11 mouse cellular contexts compared by ENCODE assay signal in genomic region chr2:158373061-158373460, GRCm38 (mm10). TPM values are rescaled to one million over a fixed set of nuclear protein-coding genes. Genes with fewer than 3 reads are reported as not detected.
DNase-seq lines count a peak whose midpoint lies in the region; ATAC-seq and TF ChIP-seq lines count a peak whose summit lies in the region.
"Had no signal": no experiment of that assay in that cellular context is flagged by ENCODE, and none has a peak within 500 bp of the region (broad histone marks: within the 10 kb centered on the region; RNA-seq: fewer than 3 reads in every experiment).

No protein-coding gene starts in this region.

- no peak overlapping the region for H3K9ac ChIP-seq in midbrain, embryonic 11.5 days (ENCODE audit: low read length)
- H3K9ac ChIP-seq in midbrain, postnatal 0 days (replicated peaks; ENCODE audit: low read length, poor library complexity, severe bottlenecking): no peak overlapping the region
- no peak overlapping the region for H3K9ac ChIP-seq in kidney, postnatal 0 days (ENCODE audit: low read depth, low read length)
- H3K9ac ChIP-seq in lung, embryonic 15.5 days: no peak overlapping the region

- DNase-seq in midbrain, embryonic 11.5 days (ENCODE audit: low spot score, missing footprints): peak; percentile 31
- DNase-seq in midbrain, postnatal 0 days (ENCODE audit: low spot score): no peak
- no peak for DNase-seq in kidney, postnatal 0 days (ENCODE audit: low spot score)
- peak; percentile 60 for DNase-seq in yolk sac, embryonic 10.5 days (ENCODE audit: low spot score)
- no peak for DNase-seq in thymus, postnatal 25 days
- DNase-seq in B cell, adult 2 months: no peak
- DNase-seq: cerebellum, adult 8-10 months; heart, adult 2 months; thymus, adult 2 months had no signal

- no peak overlapping the region for H3K27ac ChIP-seq in midbrain, embryonic 11.5 days (ENCODE audit: low read depth, low read length)
- H3K27ac ChIP-seq in midbrain, postnatal 0 days (ENCODE audit: low read depth, low read length): no peak overlapping the region
- no peak overlapping the region for H3K27ac ChIP-seq in kidney, postnatal 0 days
- peak overlapping the region; percentile 51 for H3K27ac ChIP-seq in lung, embryonic 15.5 days
- H3K27ac ChIP-seq: heart, adult 2 months had no signal

- 81% methylated on average over 5 of the region's 5 CpGs for WGBS in midbrain, embryonic 11.5 days
- 74% methylated on average over 5 of the region's 5 CpGs for WGBS in midbrain, postnatal 0 days
- 68% methylated on average over 5 of the region's 5 CpGs for WGBS in kidney, postnatal 0 days
- WGBS in lung, embryonic 15.5 days: 12% methylated on average over 5 of the region's 5 CpGs

- no peak for TF ChIP-seq CTCF in midbrain, postnatal 0 days (IDR thresholded peaks at IDR 0.05)
- no peak for TF ChIP-seq CTCF in kidney, postnatal 0 days (IDR thresholded peaks at IDR 0.05; ENCODE audit: low read depth)

- ATAC-seq in midbrain, embryonic 11.5 days (ENCODE audit: low FRiP score): no peak
- ATAC-seq in midbrain, postnatal 0 days (ENCODE audit: low FRiP score): no peak
- ATAC-seq in kidney, postnatal 0 days (replicated peaks; ENCODE audit: low FRiP score, low read depth): peak; percentile 25; the same call in 1 of the 2 replicates
- peak; percentile 82 for ATAC-seq in lung, embryonic 15.5 days (ENCODE audit: borderline replicate concordance, extremely low read depth, low FRiP score, low TSS enrichment)

- H3K36me3 ChIP-seq in midbrain, embryonic 11.5 days (ENCODE audit: control insufficient read depth, insufficient read depth, low read length): no peaks in the 10 kb centered on the region
- H3K36me3 ChIP-seq in midbrain, postnatal 0 days (ENCODE audit: insufficient read depth, low read length): peaks cover 3% of the 10 kb centered on the region; the same call in 1 of the 2 replicates
- no peaks in the 10 kb centered on the region for H3K36me3 ChIP-seq in kidney, postnatal 0 days (ENCODE audit: insufficient read depth, low read length)
- no peaks in the 10 kb centered on the region for H3K36me3 ChIP-seq in lung, embryonic 15.5 days

- H3K9me3 ChIP-seq in midbrain, embryonic 11.5 days (ENCODE audit: control insufficient read depth, low read length): no peaks in the 10 kb centered on the region
- no peaks in the 10 kb centered on the region for H3K9me3 ChIP-seq in midbrain, postnatal 0 days (ENCODE audit: low read length)
- H3K9me3 ChIP-seq in kidney, postnatal 0 days (replicated peaks; ENCODE audit: low read length): no peaks in the 10 kb centered on the region
- no peaks in the 10 kb centered on the region for H3K9me3 ChIP-seq in lung, embryonic 15.5 days

- H3K4me2 ChIP-seq in midbrain, embryonic 11.5 days: no peak overlapping the region
- H3K4me2 ChIP-seq in midbrain, postnatal 0 days (ENCODE audit: low read depth, low read length, poor library complexity, severe bottlenecking): no peak overlapping the region
- no peak overlapping the region for H3K4me2 ChIP-seq in kidney, postnatal 0 days (ENCODE audit: low read length)
- no peak overlapping the region for H3K4me2 ChIP-seq in lung, embryonic 15.5 days

- 0 out of 2 replicates have a peak, but pooled peaks cover 4% of the 10 kb centered on the region for H3K4me1 ChIP-seq in midbrain, embryonic 11.5 days (ENCODE audit: control insufficient read depth, insufficient read depth, low read length)
- H3K4me1 ChIP-seq in midbrain, postnatal 0 days (ENCODE audit: insufficient read depth, low read length): peaks cover 5% of the 10 kb centered on the region; the same call in 1 of the 2 replicates
- peaks cover 5% of the 10 kb centered on the region; the same call in 1 of the 2 replicates for H3K4me1 ChIP-seq in kidney, postnatal 0 days (replicated peaks; ENCODE audit: insufficient read depth, low read length)
- H3K4me1 ChIP-seq in lung, embryonic 15.5 days: peaks cover 26% of the 10 kb centered on the region

- no peak overlapping the region for H3K4me3 ChIP-seq in midbrain, embryonic 11.5 days (ENCODE audit: low read depth, low read length)
- no peak overlapping the region for H3K4me3 ChIP-seq in midbrain, postnatal 0 days (ENCODE audit: low read depth, low read length)
- H3K4me3 ChIP-seq in kidney, postnatal 0 days (replicated peaks; ENCODE audit: low read depth, low read length): no peak overlapping the region
- H3K4me3 ChIP-seq in lung, embryonic 15.5 days: no peak overlapping the region
- H3K4me3 ChIP-seq: heart, adult 2 months; megakaryocyte, embryonic 14.5 days had no signal

- peaks cover 2% of the 10 kb centered on the region; the same call in 1 of the 2 replicates for H3K27me3 ChIP-seq in midbrain, embryonic 11.5 days (ENCODE audit: control insufficient read depth, insufficient read depth, low read length)
- no peaks in the 10 kb centered on the region for H3K27me3 ChIP-seq in midbrain, postnatal 0 days (ENCODE audit: insufficient read depth, low read length)
- H3K27me3 ChIP-seq in kidney, postnatal 0 days (ENCODE audit: insufficient read depth, low read length): peaks cover 15% of the 10 kb centered on the region
- peaks cover 28% of the 10 kb centered on the region for H3K27me3 ChIP-seq in lung, embryonic 15.5 days

RNA-seq across cellular contexts. Expression of gene Snhg11, which starts 2.4 kb away (rescaled TPM):
- polyA plus RNA-seq in midbrain, embryonic 11.5 days (2014; fragmentation: Nextera tagmentation; extraction: Ambion mirVana): 19.8 and 24.1 TPM in 2 replicates
- total RNA-seq in midbrain, postnatal 0 days (2014; rRNA removed): 169 and 264 TPM in 2 replicates
- polyA plus RNA-seq in midbrain, postnatal 0 days (2015; fragmentation: Nextera tagmentation; extraction: Ambion mirVana): 514 and 635 TPM in 2 replicates
- polyA plus RNA-seq in kidney, postnatal 0 days (2015; fragmentation: Nextera tagmentation; extraction: Ambion mirVana): 2.9 and 3.5 TPM in 2 replicates
- polyA plus RNA-seq in lung, embryonic 15.5 days (2015; fragmentation: Nextera tagmentation; extraction: Ambion mirVana): 1.7 and 2.9 TPM in 2 replicates

RNA-seq across cellular contexts. Expression of gene Ralgapb, which starts 36.6 kb away (rescaled TPM):
- polyA plus RNA-seq in midbrain, embryonic 11.5 days (2014; fragmentation: Nextera tagmentation; extraction: Ambion mirVana): 20.1 and 22.4 TPM in 2 replicates
- 59.0 and 71.7 TPM in 2 replicates for total RNA-seq in midbrain, postnatal 0 days (2014; rRNA removed)
- 16.0 and 17.7 TPM in 2 replicates for polyA plus RNA-seq in midbrain, postnatal 0 days (2015; fragmentation: Nextera tagmentation; extraction: Ambion mirVana)
- polyA plus RNA-seq in kidney, postnatal 0 days (2015; fragmentation: Nextera tagmentation; extraction: Ambion mirVana): 13.9 and 17.6 TPM in 2 replicates
- 16.2 and 17.7 TPM in 2 replicates for polyA plus RNA-seq in lung, embryonic 15.5 days (2015; fragmentation: Nextera tagmentation; extraction: Ambion mirVana)

Comparison
In these comparisons a context has a peak if more than half of its experiments do, and no peak if none do; other contexts are left out.
1. DNase-seq: peak in midbrain, embryonic 11.5 days (single experiment) and yolk sac, embryonic 10.5 days (single experiment); none in midbrain, postnatal 0 days (single experiment), kidney, postnatal 0 days (single experiment), thymus, postnatal 25 days (single experiment) and B cell, adult 2 months (0 of 2).
2. RNA of gene Snhg11, which starts 2.4 kb away (polyA plus RNA-seq): 514 to 635 TPM in midbrain, postnatal 0 days; 19.8 to 24.1 TPM in midbrain, embryonic 11.5 days, 2.9 to 3.5 TPM in kidney, postnatal 0 days and 1.7 to 2.9 TPM in lung, embryonic 15.5 days; every median in the first group is over 10 times any median in the second.
3. ATAC-seq: peak in kidney, postnatal 0 days (single experiment) and lung, embryonic 15.5 days (single experiment); none in midbrain, embryonic 11.5 days (single experiment) and midbrain, postnatal 0 days (single experiment).